Mouse (Mus musculus) G1E (cell line): ENCODE measurements around the gene Hopx. TPM values are rescaled to one million over a fixed set of nuclear protein-coding genes. Genes with fewer than 3 reads are reported as not detected.

Experiments
- ATAC-seq: 2 replicates; pipeline ENCODE4 v1.8.0; 2016; ENCODE audit warnings: mild to moderate bottlenecking; ENCODE audit not compliant: insufficient number of reproducible peaks, poor library complexity, low FRiP score, severe bottlenecking; ENCODE audit errors: extremely low read depth
- DNase-seq: peaks from one replicate; pipeline ENCODE4 v3.0.0; 2012; ENCODE audit warnings: low spot score
- H3K27me3 ChIP-seq: 2 replicates; pipeline ENCODE4 v1.6.1; 2012; ENCODE audit warnings: mild to moderate bottlenecking, low read length, inconsistent platforms; ENCODE audit not compliant: insufficient read depth
- H3K36me3 ChIP-seq: replicated peaks from 2 replicates; pipeline ENCODE3; 2012; ENCODE audit warnings: mild to moderate bottlenecking, inconsistent platforms
- H3K4me1 ChIP-seq: 2 replicates; pipeline ENCODE4 v1.6.1; 2012; ENCODE audit warnings: low read depth, low read length, inconsistent platforms, mixed read lengths; ENCODE audit not compliant: insufficient read depth
- H3K4me3 ChIP-seq: 2 replicates; pipeline ENCODE4 v1.5.1; 2012; ENCODE audit warnings: low read depth, mild to moderate bottlenecking, inconsistent platforms, low read length, moderate library complexity, mixed read lengths
- H3K9me3 ChIP-seq: replicated peaks from 2 replicates; pipeline ENCODE4 v1.6.1; 2012; ENCODE audit warnings: inconsistent platforms
- CTCF ChIP-seq: IDR thresholded peaks from 2 replicates; pipeline ENCODE4 v1.5.1; 2012; ENCODE audit warnings: low read depth, low read length, inconsistent platforms, mixed read lengths
- GATA1 ChIP-seq: IDR thresholded peaks from 2 replicates; pipeline ENCODE4 v1.6.1; 2012; ENCODE audit warnings: borderline replicate concordance, low read length, inconsistent platforms, mixed read lengths
- GATA2 ChIP-seq: IDR thresholded peaks from 2 replicates; pipeline ENCODE4 v1.6.1; 2012; ENCODE audit warnings: low read depth, low read length, inconsistent platforms, borderline replicate concordance
- POLR2AphosphoS5 ChIP-seq: IDR thresholded peaks from 2 replicates; pipeline ENCODE4 v1.6.1; 2012; ENCODE audit warnings: low read depth, low read length, inconsistent platforms; ENCODE audit not compliant: insufficient replicate concordance
- TAL1 ChIP-seq: conservative IDR thresholded peaks from 2 replicates; pipeline ENCODE4 v1.6.1; 2012; ENCODE audit warnings: low read depth, low read length, inconsistent platforms, mixed read lengths
- polyA plus RNA-seq: library from polyadenylated mRNA; stranded (reverse); fragments of >175 nt; gene quantifications from 2 replicates; pipeline ENCODE4 v1.2.3, GENCODE M21; 2012
- total RNA-seq, 2 experiments: library from RNA; stranded (forward) in 1 of 2; stranded (reverse) in 1 of 2; fragments of 200-1000 nt in 1 of 2; fragments of >200 nt in 1 of 2; fragmentation: Nextera tagmentation in 1 of 2; gene quantifications; 2 replicates each; pipeline ENCODE4 v1.2.3; 2014 to 2017

Hopx gene
- total and polyA plus RNA-seq, 3 experiments: not detected

DNA sequence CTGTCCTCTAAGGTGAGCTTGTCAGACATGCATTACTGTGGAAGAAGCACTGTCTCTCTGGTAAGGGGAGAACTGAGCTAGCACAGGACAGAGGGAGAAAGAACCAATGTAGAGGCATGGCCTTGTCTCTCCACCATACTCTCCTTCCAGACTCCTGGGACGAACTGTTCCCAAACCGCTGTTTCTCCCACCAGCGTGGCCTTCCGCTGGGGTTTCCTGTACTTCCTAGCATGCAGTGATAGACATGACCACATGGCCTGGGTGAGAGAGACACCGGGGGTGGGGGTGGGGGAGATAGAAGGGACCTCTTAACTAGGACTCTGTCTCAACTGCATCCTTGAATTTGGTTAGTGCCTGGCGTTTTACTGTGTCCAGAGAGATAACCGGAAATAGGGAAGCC is 5.8 kb upstream of the Hopx start:
- H3K4me1 ChIP-seq: no peaks in the 10 kb centered on the region
- H3K27me3 ChIP-seq: peaks cover 11% of the 10 kb centered on the region
- TF ChIP-seq GATA1 (no peak), CTCF (no peak), TAL1 (no peak), GATA2 (no peak), POLR2AphosphoS5 (no peak)

GRCm38 (mm10) chr5:77119475-77120422 is 4.8 kb upstream of the Hopx start:
- Histone ChIP-seq H3K4me1 (no peaks in the 10 kb centered on the region), H3K4me3 (no peak overlapping the region), H3K9me3 (no peaks in the 10 kb centered on the region), H3K27me3 (peaks cover 13% of the 10 kb centered on the region), H3K36me3 (no peaks in the 10 kb centered on the region)
- ATAC-seq (no peak), DNase-seq (no peak)
- TF ChIP-seq CTCF: no peak
- no peak for TF ChIP-seq POLR2AphosphoS5
- TF ChIP-seq GATA2: no peak
- TF ChIP-seq GATA1: no peak
- no peak for TF ChIP-seq TAL1

More for the DNA sequence above, 5.8 kb upstream of the Hopx start:
- no peak overlapping the region for H3K4me3 ChIP-seq
- DNase-seq (no peak), ATAC-seq (no peak)
- H3K9me3 ChIP-seq: no peaks in the 10 kb centered on the region
- H3K36me3 ChIP-seq: no peaks in the 10 kb centered on the region

GRCm38 (mm10) chr5:77115732-77116131 is 811 bp upstream of the Hopx start:
- Histone ChIP-seq H3K4me1 (no peaks in the 10 kb centered on the region), H3K9me3 (no peaks in the 10 kb centered on the region), H3K36me3 (no peaks in the 10 kb centered on the region), H3K4me3 (no peak overlapping the region), H3K27me3 (peaks cover 10% of the 10 kb centered on the region; the same call in 1 of the 2 replicates)
- TF ChIP-seq CTCF (no peak), TAL1 (no peak), GATA2 (no peak), GATA1 (no peak), POLR2AphosphoS5 (no peak)
- DNase-seq (no peak), ATAC-seq (no peak)

DNA sequence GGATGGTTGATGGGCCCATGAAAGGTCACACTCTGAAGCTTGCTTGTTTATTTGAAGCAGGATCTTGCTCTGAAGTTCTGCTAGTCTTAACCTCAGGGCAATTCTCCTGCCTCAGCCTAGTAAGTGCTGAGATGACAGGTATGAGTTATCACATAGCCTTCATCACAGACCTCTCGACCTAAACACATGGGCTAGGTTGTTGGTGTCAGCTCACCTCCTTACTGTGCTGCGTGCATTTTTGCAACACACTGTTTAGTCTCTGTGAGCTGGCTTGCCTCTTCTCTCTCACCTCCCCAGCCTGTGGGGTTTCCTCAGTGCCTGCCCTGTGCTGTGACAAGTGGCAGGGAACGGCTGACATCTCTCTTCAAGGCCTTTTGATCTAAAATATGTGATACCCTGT is 1.1 kb downstream of the Hopx start:
- peaks cover 8% of the 10 kb centered on the region; the same call in 1 of the 2 replicates for H3K27me3 ChIP-seq
- H3K4me1 ChIP-seq: no peaks in the 10 kb centered on the region
- H3K36me3 ChIP-seq: no peaks in the 10 kb centered on the region
- no peak for DNase-seq
- TF ChIP-seq GATA1 (no peak), GATA2 (no peak), CTCF (no peak), TAL1 (no peak), POLR2AphosphoS5 (no peak)
- H3K4me3 ChIP-seq: no peak overlapping the region
- ATAC-seq: no peak
- no peaks in the 10 kb centered on the region for H3K9me3 ChIP-seq

GRCm38 (mm10) chr5:77112066-77112465 is 2.9 kb downstream of the Hopx start:
- H3K4me1 ChIP-seq: no peaks in the 10 kb centered on the region
- no peak for DNase-seq
- TF ChIP-seq POLR2AphosphoS5 (no peak), GATA1 (no peak), CTCF (no peak), TAL1 (no peak), GATA2 (no peak)
- H3K27me3 ChIP-seq: peaks cover 8% of the 10 kb centered on the region; the same call in 1 of the 2 replicates
- ATAC-seq: no peak
- no peak overlapping the region for H3K4me3 ChIP-seq
- no peaks in the 10 kb centered on the region for H3K9me3 ChIP-seq
- no peaks in the 10 kb centered on the region for H3K36me3 ChIP-seq

DNA sequence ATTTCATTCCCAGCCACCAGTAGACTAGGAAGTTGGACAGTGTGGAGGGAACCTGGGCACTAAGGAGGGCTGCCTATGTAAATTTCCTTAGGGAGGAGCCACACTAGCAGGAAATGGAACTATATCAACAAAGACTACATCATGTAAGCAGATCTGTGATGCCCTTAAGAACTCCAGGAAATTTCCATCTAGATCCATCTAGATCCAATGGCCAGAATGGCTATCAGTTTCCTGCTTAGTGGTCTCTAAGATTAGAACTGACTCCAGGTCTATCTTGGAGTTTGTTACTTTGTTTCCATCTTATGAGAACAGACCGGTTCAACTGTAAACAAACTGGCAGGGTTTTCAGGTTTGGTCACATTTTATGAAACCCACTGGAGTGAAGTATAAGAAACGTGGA is 5.1 kb downstream of the Hopx start:
- H3K9me3 ChIP-seq: no peaks in the 10 kb centered on the region
- no peaks in the 10 kb centered on the region for H3K4me1 ChIP-seq
- ATAC-seq (no peak), DNase-seq (no peak)
- H3K27me3 ChIP-seq: peaks cover 7% of the 10 kb centered on the region; the same call in 1 of the 2 replicates
- no peak overlapping the region for H3K4me3 ChIP-seq
- no peaks in the 10 kb centered on the region for H3K36me3 ChIP-seq
- TF ChIP-seq TAL1 (no peak), GATA1 (no peak), GATA2 (no peak), CTCF (no peak), POLR2AphosphoS5 (no peak)
